Mouse (Mus musculus) gonadal fat pad, adult 2 months (tissue): ENCODE data around the gene Adgrb3. TPM values are rescaled to one million over a fixed set of nuclear protein-coding genes. Genes with fewer than 3 reads are reported as not detected.
"Not testable (repeated sequence)": the region's sequence is repeated elsewhere in the genome, so short reads cannot be mapped to it uniquely, and the experiment has no call there.

ENCODE experiments used
- DNase-seq: peaks from one replicate; pipeline ENCODE4 v3.0.0-alpha.2; 2012; ENCODE audit warnings: low read depth
- polyA plus RNA-seq: library from polyadenylated mRNA; depleted of rRNA; stranded (reverse); fragments of >200 nt; gene quantifications from 2 replicates; pipeline ENCODE4 v1.2.3, GENCODE M21; 2012

The Adgrb3 gene
- polyA plus RNA-seq, 1 experiment = not detected

- DNase-seq = no peak
Observed at GRCm38 (mm10) chr1:25107500-25108101, 721.9 kb downstream of the Adgrb3 start.

- DNase-seq = no peak
Observed at GRCm38 (mm10) chr1:25106679-25107078, 722.8 kb downstream of the Adgrb3 start.

- DNase-seq = no peak
Observed at GRCm38 (mm10) chr1:25105367-25105766, 724.1 kb downstream of the Adgrb3 start.

- no peak for DNase-seq
Observed at GRCm38 (mm10) chr1:25088010-25088719, 741.3 kb downstream of the Adgrb3 start.

GRCm38 (mm10) chr1:25085616-25086372 is 743.7 kb downstream of the Adgrb3 start:
- DNase-seq = no peak

GRCm38 (mm10) chr1:25082377-25082776 is 747.1 kb downstream of the Adgrb3 start:
- DNase-seq = no peak

- no peak for DNase-seq
Observed at GRCm38 (mm10) chr1:25081265-25081849, 748.1 kb downstream of the Adgrb3 start.

GRCm38 (mm10) chr1:25079395-25079794 is 750.1 kb downstream of the Adgrb3 start:
- no peak for DNase-seq

- no peak for DNase-seq
Observed at GRCm38 (mm10) chr1:25075952-25076351, 753.6 kb downstream of the Adgrb3 start.

GRCm38 (mm10) chr1:25063964-25064363 is 765.5 kb downstream of the Adgrb3 start:
- DNase-seq = peak; percentile 19

- no peak for DNase-seq
Observed at GRCm38 (mm10) chr1:25060935-25061334, 768.6 kb downstream of the Adgrb3 start.

GRCm38 (mm10) chr1:25060191-25060590 is 769.3 kb downstream of the Adgrb3 start:
- DNase-seq = no peak

GRCm38 (mm10) chr1:25057656-25058055 is 771.9 kb downstream of the Adgrb3 start:
- no peak for DNase-seq

GRCm38 (mm10) chr1:25057212-25057611 is 772.3 kb downstream of the Adgrb3 start:
- no peak for DNase-seq

GRCm38 (mm10) chr1:25042091-25042490 is 787.4 kb downstream of the Adgrb3 start:
- no peak for DNase-seq

- no peak for DNase-seq
Observed at GRCm38 (mm10) chr1:25034161-25034560, 795.3 kb downstream of the Adgrb3 start.

- DNase-seq = no peak
Observed at GRCm38 (mm10) chr1:25033155-25034095, 796.1 kb downstream of the Adgrb3 start.

GRCm38 (mm10) chr1:25023156-25023555 is 806.4 kb downstream of the Adgrb3 start:
- no peak for DNase-seq

- not testable (repeated sequence) for DNase-seq
Observed at GRCm38 (mm10) chr1:25017851-25018250, 811.7 kb downstream of the Adgrb3 start.
